Mouse (Mus musculus) kidney, postnatal 4 days (tissue): Measurements from ENCODE around the gene Ina.
"Not testable (repeated sequence)": the region's sequence is repeated elsewhere in the genome, so short reads cannot be mapped to it uniquely, and the experiment has no call there.

Experiments used
- DNase-seq, 2 experiments: peaks; one replicate each; pipeline ENCODE4 v3.0.0; 2021; ENCODE audit warnings: mixed read lengths in 2 of 2

Ina gene

DNA sequence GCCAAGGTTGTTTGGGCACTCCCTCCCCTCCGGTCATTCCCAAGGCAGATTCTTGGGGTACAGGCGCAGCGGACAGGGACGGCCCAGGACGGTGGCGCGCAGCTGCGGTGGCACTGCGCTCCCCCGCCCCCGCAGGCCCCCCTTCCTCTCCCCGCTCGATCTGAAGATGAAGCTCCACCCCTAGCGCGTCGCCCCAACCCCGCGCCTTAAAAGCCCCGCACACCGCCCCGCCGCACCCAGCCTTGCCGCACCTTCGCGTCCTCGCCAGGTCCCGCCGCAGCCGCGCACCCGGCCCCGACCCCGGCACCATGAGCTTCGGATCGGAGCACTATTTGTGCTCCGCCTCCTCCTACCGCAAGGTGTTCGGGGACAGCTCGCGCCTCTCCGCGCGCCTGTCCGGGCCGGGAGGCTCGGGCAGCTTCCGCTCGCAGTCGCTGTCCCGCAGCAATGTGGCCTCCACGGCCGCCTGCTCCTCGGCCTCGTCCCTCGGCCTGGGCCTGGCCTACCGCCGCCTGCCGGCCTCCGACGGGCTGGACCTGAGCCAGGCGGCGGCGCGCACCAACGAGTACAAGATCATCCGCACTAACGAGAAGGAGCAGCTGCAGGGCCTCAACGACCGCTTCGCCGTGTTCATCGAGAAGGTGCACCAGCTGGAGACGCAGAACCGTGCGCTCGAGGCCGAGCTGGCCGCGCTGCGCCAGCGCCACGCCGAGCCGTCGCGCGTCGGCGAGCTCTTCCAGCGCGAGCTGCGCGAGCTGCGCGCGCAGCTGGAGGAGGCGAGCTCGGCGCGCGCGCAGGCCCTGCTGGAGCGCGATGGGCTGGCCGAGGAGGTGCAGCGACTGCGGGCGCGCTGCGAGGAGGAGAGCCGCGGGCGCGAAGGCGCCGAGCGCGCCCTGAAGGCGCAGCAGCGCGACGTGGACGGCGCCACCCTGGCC lies at the start of gene Ina, which contains the start of gene Nt5c2:
Ina (plus strand) TSS at position 252 of the 935 bp plus-strand sequence.
Nt5c2 (minus strand) TSS at position 707 of the 935 bp plus-strand sequence.
- peak; percentile 64 to 76 for DNase-seq

DNA sequence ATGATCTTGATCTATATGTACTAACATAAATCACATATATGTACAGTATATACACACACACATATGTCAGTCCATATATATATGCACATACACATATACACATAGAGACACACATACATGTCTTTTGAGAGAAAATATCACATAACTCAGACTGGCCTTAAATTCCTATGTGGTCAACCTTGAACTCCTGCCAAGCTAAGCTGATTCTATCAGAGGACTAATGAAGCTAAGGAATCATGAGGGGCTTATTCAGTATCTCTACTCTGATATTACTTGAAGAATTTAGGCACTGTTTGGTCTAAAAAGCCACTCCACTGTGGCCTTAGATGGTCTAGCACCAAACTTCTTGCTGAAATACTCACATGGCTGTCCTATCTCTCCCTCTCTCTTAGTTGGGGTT lies 49.0 kb upstream of the Ina start:
- DNase-seq: no peak

- no peak for DNase-seq
Observed at GRCm38 (mm10) chr19:46966330-46966729, 48.2 kb upstream of the Ina start.

GRCm38 (mm10) chr19:46967861-46968260 lies 46.6 kb upstream of the Ina start:
- DNase-seq: no peak

DNA sequence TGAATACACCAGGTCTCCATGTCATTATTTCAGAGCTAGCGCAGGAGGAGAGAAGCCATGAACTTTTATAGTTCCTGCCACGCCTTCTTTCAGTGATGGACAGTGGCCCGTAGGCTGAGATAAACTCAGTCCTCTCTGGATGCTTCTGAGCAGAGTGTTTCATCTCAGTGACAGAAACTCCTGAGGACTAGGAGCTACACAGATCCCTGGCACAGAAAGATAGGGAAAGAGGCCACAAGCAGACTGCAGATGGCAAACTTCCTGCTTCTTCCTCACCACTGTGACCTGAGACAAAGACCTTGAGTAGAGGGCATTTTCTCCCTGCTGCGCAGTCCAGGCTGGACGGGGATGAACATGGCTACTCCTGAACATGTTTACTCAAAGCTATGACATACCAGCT lies 45.7 kb upstream of the Ina start:
- DNase-seq: no peak

DNA sequence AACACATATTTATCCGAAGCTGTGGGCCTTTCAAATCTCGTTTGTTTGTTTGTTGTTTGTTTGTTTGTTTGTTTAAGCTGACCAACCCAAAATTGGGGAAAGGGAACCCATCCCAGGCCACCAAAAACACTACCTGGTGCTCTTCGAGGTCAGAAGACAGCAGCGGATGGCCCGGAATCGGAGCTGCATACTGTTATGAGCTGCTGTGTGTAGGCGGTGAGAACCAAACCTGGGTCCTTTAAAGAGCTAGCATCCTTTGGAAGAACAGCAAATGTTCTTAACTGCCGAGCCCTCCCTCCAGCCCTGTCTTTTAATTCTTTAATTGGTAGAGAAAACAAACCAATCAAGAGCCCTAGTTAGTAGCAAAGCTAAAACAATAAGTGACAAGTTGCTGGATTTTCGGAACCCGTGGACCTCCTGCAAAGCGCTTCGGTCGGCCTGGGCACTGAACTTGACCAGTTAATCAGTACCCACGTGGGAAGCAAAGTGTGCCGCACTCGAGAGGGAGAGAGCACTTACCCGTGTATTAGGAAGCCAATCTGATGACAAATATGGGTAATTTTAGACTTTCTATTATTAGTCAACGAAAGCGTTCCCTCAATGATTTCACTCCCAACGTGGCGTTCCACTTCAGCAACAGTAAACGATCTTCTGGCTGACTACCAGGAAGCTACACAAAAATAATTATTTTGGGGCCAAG lies 45.1 kb upstream of the Ina start:
- DNase-seq: peak in 1 of 2 experiments; percentile 69

- DNase-seq: peak in 1 of 2 experiments; percentile 24
Observed at GRCm38 (mm10) chr19:46970121-46970729, 44.3 kb upstream of the Ina start.

- DNase-seq: no peak
Observed at GRCm38 (mm10) chr19:46971051-46971689, 43.3 kb upstream of the Ina start.

DNA sequence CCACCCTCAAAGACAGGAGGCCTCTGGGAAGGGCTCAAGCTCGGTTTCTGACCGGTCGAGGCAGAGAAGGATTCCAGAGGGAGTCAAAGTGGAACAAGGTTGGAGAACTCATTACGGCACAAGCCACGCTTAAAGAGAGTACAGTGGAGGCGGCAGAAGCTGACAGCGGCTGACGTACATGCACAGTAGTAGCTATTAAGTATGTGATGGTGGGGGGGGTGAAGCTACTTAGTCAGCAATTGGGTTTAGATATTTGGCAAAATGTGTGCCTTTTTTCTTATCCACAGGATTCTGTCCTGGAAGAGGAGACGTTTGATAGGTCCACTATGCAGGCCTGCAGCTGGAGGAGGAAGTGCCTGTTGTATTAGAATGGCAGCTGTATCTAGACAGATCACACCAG lies 42.8 kb upstream of the Ina start:
- DNase-seq: no peak

- DNase-seq: no peak
Observed at GRCm38 (mm10) chr19:46972159-46972558, 42.3 kb upstream of the Ina start.

GRCm38 (mm10) chr19:46975565-46975964 lies 38.9 kb upstream of the Ina start:
- DNase-seq: no peak

GRCm38 (mm10) chr19:46975997-46976396 lies 38.5 kb upstream of the Ina start:
- DNase-seq: no peak

DNA sequence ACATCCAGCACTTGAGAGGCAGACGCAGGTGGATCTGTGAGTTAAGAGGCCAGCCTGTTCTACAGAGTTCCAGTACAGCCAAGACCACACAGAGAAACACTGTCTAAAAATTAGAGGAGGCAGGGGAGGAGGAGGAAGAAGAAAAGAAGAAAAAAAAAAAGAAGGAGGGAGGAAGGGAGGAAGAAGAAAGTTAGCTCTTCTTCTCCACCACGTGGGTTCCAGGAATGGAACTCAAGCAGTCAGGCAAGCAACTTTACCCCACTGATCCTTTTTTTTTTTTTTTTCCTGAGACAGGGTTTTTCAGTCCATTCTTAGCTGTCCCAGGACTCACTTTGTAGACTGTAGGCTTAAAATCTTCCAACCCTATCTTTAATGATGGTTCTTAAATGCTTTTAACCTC lies 37.8 kb upstream of the Ina start:
- no peak for DNase-seq

DNA sequence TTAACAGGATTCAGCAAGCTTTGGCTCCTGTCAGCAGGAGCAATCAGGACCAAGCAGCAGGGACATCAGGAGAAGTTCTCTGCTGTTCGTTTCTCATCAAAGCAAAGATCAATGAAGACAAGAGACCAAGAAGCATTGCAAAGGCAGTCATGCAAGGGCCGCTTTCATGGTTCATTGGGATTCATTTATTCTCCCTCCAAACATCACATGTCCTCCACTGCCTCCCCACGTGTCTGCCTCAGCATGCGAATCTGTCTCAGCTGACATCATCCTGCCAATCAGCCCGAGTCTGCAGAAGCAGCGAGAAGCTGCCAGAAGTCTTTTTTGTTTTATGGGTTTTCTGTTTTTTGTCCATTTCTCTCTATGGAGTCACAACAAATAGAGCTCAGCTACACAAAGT lies 37.0 kb upstream of the Ina start:
- DNase-seq: peak in 1 of 2 experiments; percentile 66

DNA sequence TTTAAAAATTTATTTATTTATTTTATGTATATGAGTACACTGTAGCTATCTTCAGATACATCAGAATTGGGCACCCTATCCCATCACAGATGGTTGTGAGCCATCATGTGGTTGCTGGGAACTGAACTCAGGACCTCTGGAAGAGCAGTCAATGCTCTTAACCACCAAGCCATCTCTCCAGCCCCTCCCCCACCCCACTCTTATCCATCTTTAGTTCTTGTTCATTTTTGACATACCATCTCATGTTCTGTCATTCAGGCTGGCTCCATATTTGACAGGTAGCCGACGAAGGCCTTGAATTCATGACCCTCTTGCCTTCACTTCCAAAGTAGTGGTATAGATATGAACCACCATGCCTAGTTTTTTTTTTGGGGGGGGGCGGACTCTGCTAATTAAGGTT lies 36.4 kb upstream of the Ina start:
- not testable (repeated sequence) for DNase-seq

GRCm38 (mm10) chr19:46978920-46979780 lies 35.3 kb upstream of the Ina start:
- peak in 1 of 2 experiments; percentile 36 for DNase-seq

DNA sequence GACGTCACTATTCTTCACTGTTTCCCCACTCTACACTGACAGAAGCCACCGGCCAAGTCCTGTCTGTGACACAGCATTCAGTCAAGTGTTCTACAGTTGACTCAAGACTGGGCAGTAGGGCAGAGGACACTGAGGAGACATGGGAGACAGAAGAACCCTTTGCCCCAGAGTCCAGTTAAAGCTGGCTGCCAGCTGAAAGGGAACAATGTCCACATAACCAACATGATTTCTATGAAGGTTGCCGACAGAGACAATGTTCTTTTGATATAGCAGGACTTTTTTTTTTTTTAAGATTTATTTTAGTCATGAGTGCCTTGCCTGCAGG lies 34.8 kb upstream of the Ina start:
- DNase-seq: peak in 1 of 2 experiments; percentile 17

DNA sequence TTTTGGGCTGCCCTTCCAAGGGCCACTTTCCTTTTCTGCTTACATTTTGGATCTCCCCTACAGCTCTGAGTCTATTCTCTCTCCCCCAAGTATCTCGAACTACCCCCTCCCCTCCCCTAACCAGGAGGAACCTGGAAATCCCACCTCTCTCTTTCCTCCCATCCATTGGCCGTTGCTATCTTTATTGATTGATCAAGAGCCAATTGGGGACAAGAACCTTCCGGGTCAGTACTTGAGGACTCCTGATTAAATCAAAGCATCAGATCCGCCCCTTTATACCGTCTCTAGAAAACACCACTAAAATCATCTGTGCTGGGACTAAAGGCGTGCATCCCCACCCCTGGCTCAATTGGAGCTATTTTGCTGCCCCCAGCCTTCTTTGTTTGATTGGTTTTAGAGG lies 33.0 kb upstream of the Ina start:
- no peak for DNase-seq

DNA sequence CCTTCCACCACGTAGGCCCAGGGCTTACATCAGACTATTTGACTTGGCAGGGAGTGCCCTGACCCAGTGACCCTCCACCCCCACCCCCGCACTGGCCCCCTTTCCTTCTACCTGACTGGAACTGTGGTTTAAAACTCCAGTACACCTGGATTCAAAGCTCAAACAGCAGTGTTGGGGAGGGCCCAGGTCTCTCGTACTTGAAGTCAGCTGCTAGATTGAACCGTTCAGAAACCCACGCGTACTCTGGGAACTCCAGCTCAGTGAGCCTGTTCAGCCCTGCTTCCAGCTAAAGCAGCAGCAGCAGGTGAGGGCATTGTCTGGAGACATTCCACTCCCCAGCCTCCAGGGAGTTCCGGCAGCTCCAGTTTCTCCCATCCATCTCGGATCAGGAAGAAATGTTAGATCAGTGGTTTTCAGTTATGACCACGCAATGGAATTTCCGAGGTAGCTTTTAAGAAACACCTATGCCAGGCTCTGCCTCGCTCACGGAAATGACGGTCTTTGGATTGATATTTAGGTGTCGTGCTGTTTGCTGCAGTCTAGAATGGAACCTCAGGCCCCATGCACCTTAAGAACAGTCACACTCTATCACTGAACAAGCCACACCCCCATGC lies 31.0 kb upstream of the Ina start:
- peak in 1 of 2 experiments; percentile 55 for DNase-seq

DNA sequence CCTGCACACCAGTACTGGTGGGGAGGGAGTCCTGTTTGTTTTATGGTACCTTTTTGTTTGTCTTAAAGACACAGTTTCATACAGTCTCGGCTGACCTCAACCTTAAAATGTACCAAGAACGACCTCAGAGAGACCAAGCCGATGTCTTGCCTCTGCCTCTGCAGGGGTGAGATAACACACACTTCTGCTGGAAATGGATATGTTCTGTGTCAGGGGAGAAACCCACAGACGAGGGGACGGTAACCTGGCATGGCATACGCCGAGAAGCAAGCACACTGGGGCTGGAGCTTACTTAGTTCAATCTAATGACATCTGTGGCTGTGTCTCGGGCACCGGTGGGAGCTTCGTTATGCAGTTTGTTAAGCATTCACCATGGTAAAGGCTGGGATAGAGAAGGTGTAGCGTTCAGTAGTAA lies 30.5 kb upstream of the Ina start:
- no peak for DNase-seq
